Mouse (Mus musculus): ENCODE results near the gene Gga1. TPM values are rescaled to one million over a fixed set of nuclear protein-coding genes. Genes with fewer than 3 reads are reported as not detected.
"Not testable (repeated sequence)": the region's sequence is repeated elsewhere in the genome, so short reads cannot be mapped to it uniquely, and the experiment has no call there.

Gga1 gene
- total RNA-seq, 2 experiments from 2014 or later: 56.8 to 58.0 TPM

GRCm38 (mm10) chr15:78844791-78845190 is 32.2 kb upstream of the Gga1 start:
- DNase-seq (ENCODE audit: low spot score in 2 of 2): no peak

DNA sequence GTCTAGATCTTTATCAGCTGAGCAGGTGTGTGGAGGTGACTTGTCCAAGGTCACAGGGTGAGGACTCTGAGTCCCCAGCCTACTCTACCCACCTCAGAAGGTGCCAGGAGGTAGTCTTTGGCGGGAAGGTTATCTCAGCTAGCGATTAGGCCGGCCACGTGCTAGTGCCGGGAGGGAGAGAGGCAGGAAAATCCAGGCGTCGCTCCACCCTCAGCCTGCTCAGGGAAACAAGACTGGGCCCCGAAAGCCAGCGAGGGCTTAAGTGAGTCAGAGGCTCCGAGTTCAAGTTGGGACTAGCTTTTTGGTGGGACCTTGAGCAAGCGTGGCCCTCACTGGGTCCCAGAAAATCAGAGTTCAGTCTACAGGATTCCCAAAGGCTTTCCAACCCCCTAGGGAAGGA is 31.7 kb upstream of the Gga1 start:
- no peak for DNase-seq (ENCODE audit: low spot score in 2 of 2)

DNA sequence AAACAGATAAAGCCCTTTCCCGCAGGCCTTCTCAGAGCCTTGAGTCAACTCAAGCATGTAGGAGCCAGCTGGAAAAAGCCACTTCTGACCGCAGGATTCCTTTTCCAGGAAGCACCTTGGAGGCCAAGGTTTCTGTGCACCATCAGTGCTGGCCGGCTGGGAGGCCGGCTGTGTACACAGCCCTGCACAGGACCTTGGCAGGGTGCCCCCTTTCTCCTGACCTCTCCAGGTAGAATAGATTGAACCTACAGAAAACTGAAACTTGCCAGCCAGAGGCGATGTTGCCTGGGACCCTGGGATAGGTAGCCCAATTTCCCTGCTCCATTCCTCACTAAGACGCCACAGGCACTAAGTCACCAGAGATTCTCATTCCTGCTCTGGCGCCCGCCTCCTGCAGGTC is 31.1 kb upstream of the Gga1 start:
- no peak for DNase-seq (ENCODE audit: low spot score in 2 of 2)

DNA sequence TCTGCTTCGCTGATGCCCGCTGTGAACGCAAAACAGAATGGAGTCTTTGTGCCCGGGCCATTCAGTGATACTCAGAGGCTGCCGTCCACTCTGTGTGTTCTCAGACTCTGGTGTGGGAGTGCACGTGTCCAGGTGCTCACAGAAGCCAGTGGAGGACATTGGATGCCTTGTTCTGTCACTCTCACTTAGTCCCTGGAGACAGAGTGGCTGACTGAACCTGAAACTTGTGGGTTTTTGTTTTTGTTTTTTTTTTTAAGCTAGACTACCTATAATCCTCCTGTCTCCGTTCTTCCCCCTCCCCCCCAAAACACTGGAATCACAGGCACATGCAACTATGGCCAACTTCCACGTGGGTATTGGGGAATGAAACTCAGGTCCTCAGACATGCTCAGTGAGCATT is 30.6 kb upstream of the Gga1 start:
- no peak for DNase-seq (ENCODE audit: low spot score in 2 of 2)

GRCm38 (mm10) chr15:78846805-78847204 is 30.2 kb upstream of the Gga1 start:
- not testable (repeated sequence) for DNase-seq (ENCODE audit: low spot score in 2 of 2)

DNA sequence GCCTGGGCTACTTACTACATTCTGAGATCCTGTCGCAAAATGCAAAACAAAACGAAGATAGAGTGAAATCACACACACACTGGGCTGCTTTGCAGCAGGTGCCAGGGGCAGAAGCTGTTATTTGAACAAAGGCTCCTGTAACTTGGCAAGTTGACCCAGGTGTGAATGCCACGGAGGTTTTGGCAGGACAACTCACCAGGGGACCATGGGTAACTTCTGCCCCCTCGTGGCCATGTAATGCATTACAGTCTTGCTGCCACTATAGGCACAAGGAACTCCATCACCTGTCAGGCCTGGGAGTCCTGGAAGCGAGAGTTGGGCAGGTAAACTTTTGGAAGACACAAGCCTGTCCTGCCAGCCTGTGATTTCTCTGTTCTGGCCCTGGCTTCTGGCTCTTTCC is 28.5 kb upstream of the Gga1 start:
- peak; percentile 84 for DNase-seq (ENCODE audit: low spot score in 2 of 2)

DNA sequence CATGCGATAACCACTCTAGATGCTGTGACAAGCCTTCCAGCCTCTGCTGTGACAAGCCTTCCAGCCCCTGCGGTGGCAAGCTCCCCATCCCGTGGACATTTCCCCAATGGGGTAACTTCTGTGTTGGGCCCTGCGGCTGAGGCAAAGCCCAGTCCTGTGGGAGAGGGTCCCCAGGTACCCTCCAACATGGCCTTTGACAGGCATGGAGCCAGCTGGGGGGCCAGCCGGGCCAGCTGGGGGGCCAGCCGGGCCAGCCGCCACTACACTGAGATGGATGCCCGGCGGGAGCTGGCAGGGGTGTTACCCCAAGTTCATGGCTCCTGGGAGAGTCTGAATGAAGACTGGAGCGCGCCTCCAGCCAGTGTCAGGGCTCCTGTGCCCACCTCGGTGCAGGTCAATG is 27.5 kb upstream of the Gga1 start:
- DNase-seq (ENCODE audit: low spot score in 2 of 2): no peak

- no peak for DNase-seq (ENCODE audit: low spot score in 2 of 2)
These were observed 26.7 kb upstream of the Gga1 start for GRCm38 (mm10) chr15:78850059-78850824.

GRCm38 (mm10) chr15:78850944-78851343 is 26.0 kb upstream of the Gga1 start:
- no peak for DNase-seq (ENCODE audit: low spot score in 2 of 2)

DNA sequence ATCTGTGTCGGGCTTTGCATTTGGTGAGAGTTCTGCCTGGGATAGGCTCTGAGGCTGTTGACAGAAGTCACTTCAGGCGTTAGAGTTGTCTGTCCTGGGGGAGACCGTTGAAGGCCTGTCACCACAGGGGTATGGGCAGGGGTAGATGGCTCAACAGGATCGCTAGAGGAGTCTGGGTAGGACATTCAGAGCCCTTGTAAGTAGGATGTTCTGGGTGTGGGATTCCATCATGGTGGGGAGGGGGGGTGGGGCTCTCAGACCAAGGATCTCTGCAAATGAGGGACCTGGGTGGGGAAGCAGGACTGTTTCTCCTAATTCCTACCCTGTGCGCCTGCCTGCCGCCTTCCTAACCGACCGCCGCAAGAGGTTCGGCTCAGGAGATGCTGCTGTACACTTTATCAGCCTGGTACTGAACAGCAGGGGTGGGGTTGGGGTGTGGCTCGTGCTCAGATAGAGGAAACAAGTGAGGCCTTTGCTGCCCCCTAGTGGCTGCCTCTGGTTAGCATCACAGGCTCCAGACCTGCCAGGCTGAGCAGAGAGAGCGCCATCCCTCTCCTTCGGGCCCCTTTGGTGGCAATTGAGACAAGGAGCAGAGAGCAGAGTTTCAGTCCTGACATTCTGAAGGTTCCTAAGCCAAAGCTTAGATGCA is 25.4 kb upstream of the Gga1 start:
- peak; percentile 95 to 96 for DNase-seq (ENCODE audit: low spot score in 2 of 2)

DNA sequence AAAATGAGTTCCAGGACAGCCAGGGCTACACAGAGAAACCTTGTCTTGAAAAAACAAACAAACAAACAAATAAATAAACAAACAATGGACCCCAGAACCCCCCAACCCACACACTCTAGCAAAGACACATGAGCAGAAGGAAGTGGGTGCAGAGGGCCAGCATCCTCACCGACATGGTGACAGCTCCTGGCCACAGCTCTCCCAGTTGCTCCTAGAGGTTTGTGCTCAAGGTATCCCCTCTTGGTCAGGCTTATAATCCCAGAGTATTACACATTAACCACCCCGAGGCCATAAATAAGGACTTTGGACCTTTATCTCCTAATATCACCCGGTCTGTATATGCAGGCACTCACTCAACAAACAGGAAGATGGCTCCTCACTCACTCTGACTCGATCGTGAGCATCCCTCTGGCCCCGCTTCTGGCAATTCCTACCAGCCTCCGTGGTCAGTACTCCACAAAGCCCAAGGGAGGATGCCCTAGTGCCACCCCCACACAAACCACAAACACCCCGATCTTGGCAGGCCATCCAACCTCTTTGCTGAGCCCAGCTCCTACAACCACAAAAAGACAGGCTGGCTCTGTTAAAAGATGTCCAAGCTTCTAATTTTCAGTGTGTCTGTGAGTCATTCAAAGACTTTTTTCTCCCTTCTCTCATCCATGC is 21.6 kb upstream of the Gga1 start, which contains the start of gene Lgals2:
Gene Lgals2 (minus strand): TSS at position 227 of the 663 bp plus-strand sequence.
- DNase-seq (ENCODE audit: low spot score in 2 of 2): no peak

DNA sequence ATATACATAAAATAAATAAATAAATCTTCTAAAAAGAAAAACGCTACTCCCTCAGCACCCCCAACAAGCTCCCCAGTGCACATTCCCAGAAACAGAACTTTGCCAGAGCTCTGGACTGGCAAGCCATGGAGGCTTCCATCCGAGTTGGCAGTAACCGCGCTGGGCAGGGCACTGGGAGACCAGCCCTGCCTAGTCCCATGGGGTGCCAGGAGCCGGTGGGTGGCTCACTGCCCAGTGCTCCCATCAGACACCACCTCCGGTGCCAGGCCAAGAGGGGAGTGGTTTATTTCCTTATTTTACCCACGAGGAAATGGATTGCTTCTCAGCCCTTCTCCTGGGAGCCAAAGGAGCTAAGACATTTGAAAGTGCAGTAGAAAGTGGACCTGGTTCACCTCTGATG is 20.0 kb upstream of the Gga1 start:
- peak; percentile 58 to 76 for DNase-seq (ENCODE audit: low spot score in 2 of 2)

DNA sequence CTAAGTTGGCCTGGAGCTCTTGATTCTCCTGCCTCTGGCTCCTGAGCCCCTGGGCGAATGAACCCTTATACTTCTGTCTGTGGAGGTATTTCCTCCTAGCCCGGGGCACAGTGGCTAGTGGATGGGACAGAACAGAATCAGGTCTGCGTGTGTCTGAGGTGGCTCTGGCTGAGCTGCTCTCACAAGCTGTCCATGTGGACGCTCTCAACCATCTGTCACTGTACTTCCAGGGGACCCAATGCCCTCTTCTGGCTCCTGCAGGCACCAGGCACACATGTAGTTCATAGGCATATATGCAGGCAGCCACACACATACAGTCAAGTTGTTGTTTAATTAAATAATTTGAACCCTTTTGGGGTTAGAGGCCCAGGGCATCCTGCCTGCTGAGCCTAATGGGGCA is 17.7 kb upstream of the Gga1 start:
- no peak for DNase-seq (ENCODE audit: low spot score in 2 of 2)

GRCm38 (mm10) chr15:78859714-78860113 is 17.3 kb upstream of the Gga1 start:
- DNase-seq (ENCODE audit: low spot score in 2 of 2): no peak

DNA sequence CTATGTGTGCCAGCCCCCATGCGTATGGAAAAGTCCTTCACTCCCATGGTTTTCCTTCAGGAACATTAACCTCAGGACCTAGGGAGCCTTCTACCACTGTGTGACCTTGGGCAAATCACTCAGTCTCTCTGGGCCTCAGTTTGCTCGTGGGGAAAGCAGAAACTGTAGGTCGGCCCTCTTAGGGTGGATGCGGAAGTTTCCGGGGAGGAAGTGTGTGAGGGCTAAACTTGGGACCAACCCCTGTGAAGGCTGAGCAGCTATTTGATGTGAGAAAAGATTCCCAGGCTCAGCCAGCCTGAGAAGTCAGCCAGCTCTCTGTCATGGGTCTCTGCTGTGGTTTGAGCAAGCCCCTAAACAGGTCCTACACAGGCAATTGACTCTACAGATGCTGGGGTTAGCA is 14.7 kb upstream of the Gga1 start:
- no peak for DNase-seq (ENCODE audit: low spot score in 2 of 2)

DNA sequence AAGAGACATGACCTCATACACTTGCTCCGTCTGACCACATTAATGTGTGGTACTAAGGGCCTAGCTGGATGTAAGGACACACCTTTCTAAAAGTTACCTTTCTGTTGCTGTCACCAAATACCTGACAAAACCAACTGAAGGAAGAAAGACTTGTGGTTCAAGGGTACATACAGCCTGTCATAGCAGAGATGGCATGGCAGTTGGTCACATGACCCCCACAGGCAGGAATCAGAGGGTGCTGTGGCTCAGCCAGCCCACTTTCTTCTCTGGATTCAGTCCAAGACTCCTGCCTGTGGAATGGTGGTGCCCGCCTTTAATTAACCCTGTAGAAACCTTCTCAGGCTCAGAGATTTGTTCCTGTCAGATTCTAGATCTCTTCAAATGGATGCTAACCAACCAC is 13.8 kb upstream of the Gga1 start:
- no peak for DNase-seq (ENCODE audit: low spot score in 2 of 2)

DNA sequence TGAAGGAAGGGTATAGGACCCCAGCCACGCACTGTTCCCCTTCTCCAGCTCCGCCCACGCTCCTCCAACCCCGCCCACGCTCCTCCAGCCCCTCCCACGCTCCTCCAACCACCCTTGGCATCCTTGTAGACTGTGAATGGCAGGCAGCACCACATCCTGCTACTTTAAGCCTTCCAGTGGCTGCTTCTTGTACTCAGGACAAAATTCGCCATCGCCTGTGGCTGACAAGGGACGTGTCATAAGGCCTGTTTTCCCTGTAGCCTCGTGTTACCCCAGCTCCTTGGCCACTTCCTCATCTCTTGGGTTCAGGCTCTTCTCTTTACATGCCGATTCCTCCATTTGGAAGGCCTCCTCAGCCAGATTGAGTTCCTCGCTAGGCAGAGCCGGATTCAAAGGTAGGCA is 13.1 kb upstream of the Gga1 start:
- DNase-seq (ENCODE audit: low spot score in 2 of 2): no peak

DNA sequence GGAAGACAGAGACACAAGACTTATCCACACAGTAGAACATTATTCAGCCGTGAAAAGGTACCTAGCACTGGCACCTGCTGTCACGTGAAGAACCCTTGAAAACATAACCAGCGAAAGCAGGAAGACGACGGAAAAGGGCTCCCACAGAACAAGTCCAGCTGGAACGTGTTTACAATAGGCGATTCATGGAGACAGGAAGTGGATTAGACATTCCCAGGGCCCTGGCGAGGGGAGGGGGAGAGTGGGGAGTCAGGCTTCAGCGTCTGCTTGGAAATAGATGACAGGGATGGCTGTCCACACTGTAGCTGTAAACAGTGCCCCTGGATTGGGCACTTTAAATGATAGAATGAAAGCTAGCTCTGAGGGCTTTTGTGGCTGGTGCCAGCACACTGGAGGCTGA is 8.6 kb upstream of the Gga1 start:
- peak; percentile 41 to 57 for DNase-seq (ENCODE audit: low spot score in 2 of 2)

DNA sequence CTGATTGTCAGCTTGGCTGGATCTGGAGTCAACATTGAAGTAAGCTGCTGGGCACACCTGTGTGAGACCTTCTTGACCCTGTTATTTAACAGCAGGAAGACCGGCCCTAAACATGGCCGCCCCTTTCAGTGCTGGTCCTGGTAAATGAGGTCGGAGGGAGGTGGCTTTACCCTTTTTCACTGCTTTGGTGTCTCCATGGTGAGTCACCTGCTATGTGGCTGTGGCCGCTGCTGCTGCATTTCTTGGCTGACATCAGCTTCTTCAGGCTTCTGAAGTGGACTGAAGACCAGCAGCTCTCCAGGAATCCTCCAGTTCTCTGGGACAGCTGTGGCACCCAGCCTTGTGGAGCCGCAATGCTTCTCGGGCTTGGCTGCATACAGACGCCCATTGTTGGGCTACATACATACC is 8.2 kb upstream of the Gga1 start:
- no peak for DNase-seq (ENCODE audit: low spot score in 2 of 2)

DNA sequence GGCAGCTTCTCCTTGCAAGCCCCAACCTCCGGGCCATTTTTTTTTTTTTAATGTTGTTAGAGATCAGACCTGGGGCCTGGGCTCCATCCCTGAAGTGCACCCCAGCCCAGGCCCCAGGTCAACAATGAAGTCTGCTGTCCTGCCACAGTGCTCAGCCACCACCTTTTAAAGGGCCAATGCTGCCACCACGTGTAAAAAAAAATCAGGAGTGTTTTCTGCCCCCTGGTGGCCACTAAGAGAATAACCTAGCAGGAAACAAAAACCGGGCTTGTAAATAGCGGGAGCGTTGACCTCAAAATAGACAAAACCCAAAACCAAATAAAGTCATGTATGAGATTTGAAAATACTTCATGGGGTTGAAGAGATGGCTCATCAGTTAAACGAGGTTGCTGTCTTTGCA is 7.2 kb upstream of the Gga1 start:
- DNase-seq (ENCODE audit: low spot score in 2 of 2): peak; percentile 54 to 62

DNA sequence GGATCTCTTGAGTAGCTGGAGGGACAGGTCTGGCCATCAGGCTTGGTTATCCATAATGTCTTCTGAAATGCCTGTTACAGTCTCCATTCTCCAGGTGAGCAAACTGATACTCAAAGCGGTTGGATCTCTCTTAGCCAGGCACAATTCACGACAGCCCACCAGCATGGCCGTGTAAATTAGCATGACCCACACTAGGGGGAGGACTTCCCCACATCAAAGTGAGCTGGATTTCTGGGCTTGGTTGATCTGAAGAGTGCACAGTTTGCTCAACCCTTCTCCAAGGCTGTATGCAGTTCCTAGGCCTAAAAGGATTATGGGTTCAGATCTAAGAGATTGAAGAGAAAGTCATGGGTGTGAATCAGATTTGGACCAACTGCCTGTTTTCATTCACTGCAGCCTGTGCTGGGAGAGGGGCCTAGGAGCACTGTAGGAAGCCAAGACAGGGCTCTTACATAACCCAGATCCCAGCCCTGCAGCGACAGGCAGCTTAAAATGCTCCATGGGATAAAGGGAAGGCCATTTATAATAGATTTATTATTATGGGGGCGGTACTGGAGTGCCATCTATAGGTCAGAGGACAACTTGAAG is 4.9 kb upstream of the Gga1 start:
- DNase-seq (ENCODE audit: low spot score in 2 of 2): no peak
